Mouse (Mus musculus) midbrain, embryonic 16.5 days (tissue): ENCODE measurements around the gene Nrf1. TPM values are rescaled to one million over a fixed set of nuclear protein-coding genes. Genes with fewer than 3 reads are reported as not detected.
A peak's percentile ranks its signal among the peaks of the same experiment; 100 is the strongest.

Experiments
- ATAC-seq: fragments of 200-750 bp; cut with Nextera tagmentation; 2 replicates; pipeline ENCODE4 v1.8.0; 2017; ENCODE audit warnings: moderate TSS enrichment
- H3K27ac ChIP-seq: fragments of 300-500 bp; sonication (generic); 2 replicates; pipeline ENCODE4 v1.5.1; 2014; ENCODE audit warnings: mild to moderate bottlenecking, low read length, mixed read lengths
- H3K27me3 ChIP-seq: fragments of 300-500 bp; sonication (generic); 2 replicates; pipeline ENCODE4 v1.6.1; 2014; ENCODE audit warnings: low read depth, low read length, mixed read lengths; ENCODE audit not compliant: control insufficient read depth, insufficient read depth
- H3K36me3 ChIP-seq: fragments of 300-500 bp; sonication (generic); 2 replicates; pipeline ENCODE4 v1.6.1; 2014; ENCODE audit warnings: mild to moderate bottlenecking, low read length, moderate library complexity, mixed read lengths; ENCODE audit not compliant: control insufficient read depth, insufficient read depth
- H3K4me1 ChIP-seq: fragments of 300-500 bp; sonication (generic); 2 replicates; pipeline ENCODE4 v1.6.1; 2014; ENCODE audit warnings: mild to moderate bottlenecking, low read length, mixed read lengths; ENCODE audit not compliant: control insufficient read depth, insufficient read depth
- H3K4me2 ChIP-seq: fragments of 300-500 bp; sonication (generic); 2 replicates; pipeline ENCODE4 v1.6.1; 2014; ENCODE audit warnings: mild to moderate bottlenecking, low read length, mixed read lengths
- H3K4me3 ChIP-seq: fragments of 300-500 bp; sonication (generic); 2 replicates; pipeline ENCODE4 v1.5.1; 2014; ENCODE audit warnings: low read depth, mild to moderate bottlenecking, low read length, moderate library complexity, mixed read lengths
- H3K9ac ChIP-seq: fragments of 300-500 bp; sonication (generic); 2 replicates; pipeline ENCODE4 v1.6.1; 2014; ENCODE audit warnings: low read depth, low read length, mixed read lengths
- H3K9me3 ChIP-seq: fragments of 300-500 bp; sonication (generic); replicated peaks from 2 replicates; pipeline ENCODE4 v1.6.1; 2014; ENCODE audit warnings: mild to moderate bottlenecking, low read length, mixed read lengths; ENCODE audit not compliant: control insufficient read depth, poor library complexity, severe bottlenecking
- WGBS: fragments of 180-500 bp; shearing (Covaris S2); extraction: QIAGEN DNeasy Blood & Tissue Kit; methylation state at CpG from one replicate; pipeline ENCODE4 v1.1.7; 2014; 5-methylcytosine and 5-hydroxymethylcytosine counted together
- polyA plus RNA-seq: library from polyadenylated mRNA; unstranded; fragments of >200 nt; fragmentation: Nextera tagmentation; extraction: Ambion mirVana; gene quantifications from 2 replicates; pipeline ENCODE4 v1.2.1, GENCODE M21; 2015

Nrf1 gene
- polyA plus RNA-seq, 1 experiment from 2014 or later: 33.8 TPM

DNA sequence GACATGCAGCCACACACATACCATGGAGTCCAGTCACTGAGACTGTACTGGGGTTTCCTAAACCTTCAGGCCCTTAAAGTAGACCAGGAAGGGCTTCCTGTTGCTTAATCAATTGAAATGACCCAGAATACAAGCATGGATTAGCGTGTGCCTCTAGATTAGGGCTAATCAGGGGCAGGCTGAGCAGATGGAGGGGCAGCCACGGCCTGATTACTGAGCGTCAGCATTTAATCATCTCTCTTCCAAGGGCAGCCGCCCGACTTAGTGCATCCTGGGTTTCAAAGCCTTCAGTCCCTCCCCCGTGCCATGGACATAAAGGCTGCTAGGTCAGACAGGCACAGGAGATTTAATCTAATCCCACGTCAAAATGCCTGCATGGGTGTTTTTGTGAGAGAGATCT is 99.3 kb downstream of the Nrf1 start:
- WGBS: 28% methylated on average over 7 of the region's 7 CpGs
- Histone ChIP-seq H3K27me3 (no peaks in the 10 kb centered on the region), H3K9ac (no peak overlapping the region), H3K4me2 (no peak overlapping the region), H3K4me1 (no peaks in the 10 kb centered on the region), H3K4me3 (no peak overlapping the region), H3K27ac (0 out of 2 replicates have a peak overlapping the region, but pooled peaks have one; percentile 5), H3K9me3 (no peaks in the 10 kb centered on the region), H3K36me3 (0 out of 2 replicates have a peak, but pooled peaks cover 2% of the 10 kb centered on the region)
- ATAC-seq: no peak

DNA sequence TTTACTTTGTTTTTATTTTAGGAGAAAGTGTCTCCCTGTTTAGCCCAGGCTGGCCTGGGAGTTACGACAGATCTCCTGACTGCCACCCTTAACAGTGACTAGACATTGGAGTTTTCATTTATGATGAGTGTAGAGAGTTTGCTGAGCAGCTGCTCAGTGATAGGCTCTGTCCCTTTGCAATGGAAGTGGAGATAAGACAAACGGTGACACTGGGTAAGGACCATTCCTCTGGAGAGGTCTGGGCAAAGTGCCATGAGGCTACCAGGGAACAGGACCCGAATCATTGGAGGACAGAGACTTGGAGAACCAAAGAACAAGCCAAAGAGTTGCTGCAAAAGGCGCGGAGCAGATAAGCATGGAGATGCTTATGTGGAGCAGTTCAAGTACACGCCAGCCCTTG is 100.0 kb downstream of the Nrf1 start:
- no peak for ATAC-seq
- 0 out of 2 replicates have a peak, but pooled peaks cover 2% of the 10 kb centered on the region for H3K36me3 ChIP-seq
- H3K27ac ChIP-seq: no peak overlapping the region

DNA sequence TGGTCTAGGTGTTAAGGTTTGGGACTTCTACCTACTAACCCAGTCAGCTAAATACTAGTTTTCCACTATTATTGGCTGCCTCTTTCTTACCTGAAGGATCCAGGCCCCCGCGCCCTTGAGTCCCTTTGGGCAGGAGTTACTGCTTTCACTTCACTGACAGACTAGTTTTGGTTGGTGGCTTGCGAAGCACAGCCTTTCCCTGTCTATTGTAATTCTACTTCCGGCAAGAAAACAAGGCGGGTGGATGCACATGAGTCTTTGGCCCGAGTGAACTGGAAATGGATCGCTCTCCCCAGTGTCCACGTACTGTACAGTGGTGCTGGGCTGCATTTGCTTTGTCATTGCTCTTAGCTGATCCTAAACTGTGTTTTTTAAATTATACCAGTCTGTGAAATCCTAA is 102.7 kb downstream of the Nrf1 start:
- ATAC-seq: no peak
- Histone ChIP-seq H3K9me3 (no peaks in the 10 kb centered on the region), H3K4me3 (no peak overlapping the region), H3K27ac (no peak overlapping the region), H3K4me1 (no peaks in the 10 kb centered on the region), H3K36me3 (0 out of 2 replicates have a peak, but pooled peaks cover 2% of the 10 kb centered on the region), H3K9ac (no peak overlapping the region), H3K27me3 (no peaks in the 10 kb centered on the region), H3K4me2 (no peak overlapping the region)
- 82% methylated on average over 8 of the region's 8 CpGs for WGBS

More for the DNA sequence above, 100.0 kb downstream of the Nrf1 start:
- Histone ChIP-seq H3K4me2 (no peak overlapping the region), H3K9ac (no peak overlapping the region), H3K27me3 (no peaks in the 10 kb centered on the region), H3K4me3 (no peak overlapping the region), H3K4me1 (no peaks in the 10 kb centered on the region), H3K9me3 (no peaks in the 10 kb centered on the region)
- 87% methylated on average over 6 of the region's 6 CpGs for whole genome bisulfite sequencing

DNA sequence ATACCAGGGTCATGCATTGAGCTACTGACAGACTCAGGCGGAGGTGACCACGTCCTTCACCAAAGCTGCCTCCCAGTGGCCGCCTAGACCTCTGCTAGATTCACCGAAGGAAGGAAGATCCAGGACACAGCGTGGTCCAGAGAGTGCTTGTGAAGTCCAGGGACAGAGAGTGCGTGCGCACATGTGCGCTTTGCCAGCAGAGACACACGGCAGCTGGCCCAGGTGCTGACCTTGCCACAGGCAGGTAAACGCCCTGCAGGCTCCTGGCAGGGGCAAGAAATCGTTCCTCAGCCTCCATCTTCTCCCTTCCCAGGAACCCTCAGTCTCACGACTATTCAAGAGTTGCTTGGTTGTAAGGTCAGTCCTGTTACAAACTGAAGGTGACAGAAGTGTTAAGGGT is 104.4 kb downstream of the Nrf1 start:
- H3K4me3 ChIP-seq: no peak overlapping the region
- no peaks in the 10 kb centered on the region for H3K4me1 ChIP-seq
- no peaks in the 10 kb centered on the region for H3K27me3 ChIP-seq
- no peak overlapping the region for H3K9ac ChIP-seq
- 0 out of 2 replicates have a peak, but pooled peaks cover 2% of the 10 kb centered on the region for H3K36me3 ChIP-seq
- no peak overlapping the region for H3K27ac ChIP-seq
- no peaks in the 10 kb centered on the region for H3K9me3 ChIP-seq
- 86% methylated on average over 12 of the region's 12 CpGs for WGBS
- no peak overlapping the region for H3K4me2 ChIP-seq
- peak; percentile 14; the same call in 1 of the 2 replicates for ATAC-seq

DNA sequence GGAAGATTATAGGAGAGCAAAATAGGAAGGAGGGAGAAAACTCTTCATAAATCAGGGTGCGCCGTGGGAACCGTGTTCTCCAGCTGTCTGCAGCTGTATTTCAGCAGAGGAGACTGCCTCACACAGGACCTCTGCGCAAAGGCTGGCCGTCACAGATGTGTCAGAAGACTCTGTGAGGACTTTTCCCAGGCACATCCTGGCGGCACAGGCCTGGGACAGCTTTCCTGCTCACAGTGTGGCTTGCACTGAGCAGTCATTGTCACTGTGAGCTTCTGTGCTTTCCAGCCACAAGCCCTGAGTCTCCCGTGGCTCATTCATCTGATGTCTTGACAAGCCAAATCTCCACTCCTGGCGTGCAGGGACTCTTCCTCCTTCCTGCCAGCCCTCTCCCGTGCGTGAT is 104.9 kb downstream of the Nrf1 start:
- Histone ChIP-seq H3K4me3 (no peak overlapping the region), H3K9ac (no peak overlapping the region), H3K9me3 (no peaks in the 10 kb centered on the region), H3K4me1 (no peaks in the 10 kb centered on the region), H3K4me2 (no peak overlapping the region), H3K27ac (0 out of 2 replicates have a peak overlapping the region, but pooled peaks have one; percentile 12), H3K27me3 (no peaks in the 10 kb centered on the region), H3K36me3 (0 out of 2 replicates have a peak, but pooled peaks cover 2% of the 10 kb centered on the region)
- WGBS: 44% methylated on average over 10 of the region's 10 CpGs
- ATAC-seq: peak; percentile 52; the same call in 1 of the 2 replicates

DNA sequence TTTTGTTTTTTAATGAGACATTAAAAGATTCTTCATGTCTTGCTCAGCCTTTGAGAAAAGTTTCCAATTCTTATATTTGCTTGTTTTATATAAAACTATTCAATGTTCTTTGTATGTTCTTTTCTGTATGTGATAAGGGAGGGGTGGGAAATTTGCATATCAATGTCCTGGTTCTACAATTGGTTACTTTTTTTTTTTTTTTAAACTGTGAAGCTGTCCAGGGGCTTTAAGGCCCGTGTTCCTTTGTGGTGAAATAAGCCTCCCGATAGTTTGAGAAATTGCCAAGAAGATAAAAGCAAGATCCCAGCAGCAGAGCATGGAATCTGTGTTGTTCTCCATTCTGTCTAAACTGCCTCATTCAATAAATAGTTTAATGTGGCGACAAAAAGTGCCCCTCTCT is 105.3 kb downstream of the Nrf1 start:
- H3K27me3 ChIP-seq: no peaks in the 10 kb centered on the region
- no peak for ATAC-seq

DNA sequence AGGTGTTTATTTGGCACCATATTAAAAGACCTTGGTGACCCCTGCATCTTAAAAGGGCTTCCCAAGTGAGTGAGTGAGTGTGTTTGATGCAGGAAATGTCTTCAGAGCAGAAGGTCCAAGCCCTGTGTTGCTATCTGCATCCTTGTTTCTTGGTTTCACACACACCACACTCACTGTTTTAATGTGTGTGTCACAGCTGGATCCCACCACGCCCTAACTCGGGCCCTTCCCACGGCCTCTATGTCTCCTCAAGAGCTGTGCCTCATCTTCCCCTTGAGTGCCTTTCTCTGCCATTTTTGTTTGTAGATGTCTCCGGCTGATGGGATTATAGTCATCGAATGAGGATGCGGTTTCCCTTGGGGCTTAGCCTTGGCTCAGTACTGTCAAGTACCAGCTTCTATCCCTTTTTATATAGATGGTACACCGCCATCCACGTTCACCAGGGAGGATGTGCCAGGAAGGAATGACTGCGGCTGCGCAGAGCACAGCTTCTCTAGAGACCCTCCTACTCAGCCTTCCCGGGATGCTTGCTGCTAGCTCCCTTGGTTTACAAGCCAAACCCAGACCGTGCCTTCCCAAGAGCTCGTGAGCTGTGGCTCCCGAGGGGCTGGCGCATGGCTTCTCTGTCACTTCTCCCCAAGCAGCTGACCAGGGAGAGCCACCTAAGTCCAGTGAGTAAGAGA is 106.1 kb downstream of the Nrf1 start:
- Histone ChIP-seq H3K4me2 (no peak overlapping the region), H3K9ac (no peak overlapping the region), H3K9me3 (no peaks in the 10 kb centered on the region), H3K4me1 (no peaks in the 10 kb centered on the region), H3K36me3 (no peaks in the 10 kb centered on the region), H3K27ac (no peak overlapping the region), H3K27me3 (no peaks in the 10 kb centered on the region), H3K4me3 (no peak overlapping the region)
- ATAC-seq: no peak
- WGBS: 87% methylated on average over 15 of the region's 15 CpGs

More for the DNA sequence above, 105.3 kb downstream of the Nrf1 start:
- Histone ChIP-seq H3K27ac (no peak overlapping the region), H3K4me3 (no peak overlapping the region), H3K4me1 (no peaks in the 10 kb centered on the region), H3K4me2 (no peak overlapping the region), H3K9me3 (no peaks in the 10 kb centered on the region), H3K36me3 (0 out of 2 replicates have a peak, but pooled peaks cover under 1% of the 10 kb centered on the region), H3K9ac (no peak overlapping the region)
- WGBS: 19% methylated on average over 3 of the region's 3 CpGs

DNA sequence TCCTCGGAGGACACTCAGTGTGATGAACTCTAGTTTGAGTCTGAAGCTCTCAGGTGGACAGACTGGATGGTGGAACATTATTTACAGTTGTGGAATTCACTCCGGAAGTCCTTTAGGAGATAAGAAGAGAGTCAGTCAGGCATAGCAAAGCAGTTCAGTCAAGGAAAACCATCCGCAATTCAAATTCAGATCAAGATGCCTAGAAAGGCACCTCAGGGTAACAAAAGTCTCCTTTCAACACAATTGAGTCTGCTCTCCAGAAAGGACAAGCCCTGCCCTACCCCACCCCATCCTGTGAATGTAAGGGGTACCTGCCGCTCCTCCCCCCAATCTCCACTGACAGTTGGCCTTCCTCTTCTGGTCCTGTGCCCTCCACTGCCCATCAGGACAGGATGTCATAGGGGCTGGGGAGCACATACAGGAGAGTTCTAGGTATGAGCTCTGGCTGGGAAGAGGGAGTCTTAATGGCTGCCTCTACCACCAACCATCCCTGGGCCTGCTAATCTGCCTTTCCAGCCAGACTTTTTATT is 111.8 kb downstream of the Nrf1 start:
- H3K4me2 ChIP-seq: no peak overlapping the region
- no peaks in the 10 kb centered on the region for H3K9me3 ChIP-seq
- H3K27ac ChIP-seq: no peak overlapping the region
- H3K9ac ChIP-seq: no peak overlapping the region
- no peaks in the 10 kb centered on the region for H3K27me3 ChIP-seq
- ATAC-seq: no peak
- no peaks in the 10 kb centered on the region for H3K36me3 ChIP-seq
- H3K4me1 ChIP-seq: no peaks in the 10 kb centered on the region
- H3K4me3 ChIP-seq: no peak overlapping the region
- 38% methylated on average over 4 of the region's 4 CpGs for WGBS

DNA sequence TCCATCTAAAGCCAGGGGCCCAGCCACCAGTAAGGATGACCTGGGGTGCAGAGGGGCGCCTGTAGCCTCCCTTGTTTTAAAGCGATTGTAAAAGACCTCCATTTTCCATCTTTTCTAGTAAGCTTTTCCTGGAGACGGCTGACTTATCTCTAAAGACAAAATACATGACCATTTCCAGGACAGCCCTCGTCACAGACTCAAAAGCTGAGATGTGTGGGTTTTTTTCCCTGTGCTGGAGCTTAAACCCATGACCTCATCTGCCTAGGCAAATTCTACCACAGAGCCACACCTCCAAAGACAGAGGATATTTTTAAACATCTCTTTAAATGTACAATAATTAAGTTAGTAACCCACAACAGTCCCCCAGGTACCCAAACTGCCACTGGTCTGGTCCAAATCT is 112.6 kb downstream of the Nrf1 start:
- Histone ChIP-seq H3K4me1 (no peaks in the 10 kb centered on the region), H3K4me3 (no peak overlapping the region), H3K9me3 (no peaks in the 10 kb centered on the region), H3K9ac (no peak overlapping the region), H3K27ac (no peak overlapping the region), H3K27me3 (no peaks in the 10 kb centered on the region), H3K36me3 (no peaks in the 10 kb centered on the region), H3K4me2 (no peak overlapping the region)
- no peak for ATAC-seq
- 79% methylated on average over 4 of the region's 4 CpGs for WGBS
